Mouse (Mus musculus): ENCODE results near the gene Slc2a13.

The Slc2a13 gene

GRCm38 (mm10) chr15:91573111-91573538, at the start of gene Slc2a13:
Gene Slc2a13, minus strand, starts transcription at chr15:91573261.
- peak; percentile 94 for DNase-seq (ENCODE audit: low read depth, low spot score)

DNA sequence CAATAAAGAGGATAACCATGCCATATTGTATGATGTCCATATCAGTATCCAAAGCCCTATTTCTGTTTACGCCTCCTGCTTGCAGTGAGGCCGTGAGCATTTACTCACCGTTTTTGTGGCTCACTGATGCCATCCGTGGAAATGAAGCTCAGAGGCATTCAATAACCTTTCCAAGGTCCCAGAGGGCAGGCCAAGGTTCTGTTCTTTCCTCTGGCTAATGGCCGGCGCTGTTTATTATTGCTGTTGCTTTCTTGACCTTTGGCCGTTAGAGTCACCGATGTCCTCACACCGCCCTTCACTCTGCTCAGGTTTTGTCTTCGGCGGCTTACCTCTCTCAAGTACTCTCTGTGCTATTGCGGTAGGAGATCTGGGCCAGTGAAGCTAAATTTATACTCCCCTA, 43.0 kb upstream of the Slc2a13 start:
- DNase-seq (ENCODE audit: low read depth, low spot score), result no peak

- no peak for DNase-seq (ENCODE audit: low read depth, low spot score)
These were observed 42.5 kb upstream of the Slc2a13 start for GRCm38 (mm10) chr15:91615532-91615931.

DNA sequence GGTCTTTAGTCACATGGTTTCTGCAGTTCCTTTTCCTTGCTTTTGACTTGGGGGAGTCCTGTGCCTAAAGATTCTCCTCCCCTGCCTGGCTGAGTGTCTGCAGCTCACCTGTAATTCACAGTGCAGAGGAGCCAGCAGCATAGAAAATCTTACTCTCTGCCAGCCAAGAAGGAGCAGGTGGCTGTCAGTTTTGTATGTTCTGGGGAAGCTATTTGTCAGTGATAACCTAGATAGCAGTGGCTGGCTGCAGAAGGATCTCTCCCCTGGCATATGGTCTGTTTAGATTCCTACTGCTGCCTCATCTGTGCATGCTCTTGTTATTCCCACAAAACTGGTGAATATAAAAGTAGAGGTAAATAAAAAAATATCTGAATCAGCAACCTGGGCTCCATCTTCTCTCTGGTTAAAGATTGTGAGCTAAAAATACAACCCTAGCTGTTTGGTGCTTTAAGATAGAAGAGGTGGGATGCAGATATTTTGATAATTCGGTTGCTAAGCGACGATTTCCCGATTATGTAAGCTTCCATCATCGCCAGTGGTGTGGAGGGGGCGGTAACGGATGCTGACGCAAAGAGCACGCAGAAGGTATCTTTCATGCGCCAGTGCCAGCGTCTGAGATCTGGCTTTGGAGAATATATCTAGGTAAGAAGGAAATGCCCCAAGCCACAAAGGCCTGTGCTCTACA, 41.1 kb upstream of the Slc2a13 start:
- no peak for DNase-seq (ENCODE audit: low read depth, low spot score)

DNA sequence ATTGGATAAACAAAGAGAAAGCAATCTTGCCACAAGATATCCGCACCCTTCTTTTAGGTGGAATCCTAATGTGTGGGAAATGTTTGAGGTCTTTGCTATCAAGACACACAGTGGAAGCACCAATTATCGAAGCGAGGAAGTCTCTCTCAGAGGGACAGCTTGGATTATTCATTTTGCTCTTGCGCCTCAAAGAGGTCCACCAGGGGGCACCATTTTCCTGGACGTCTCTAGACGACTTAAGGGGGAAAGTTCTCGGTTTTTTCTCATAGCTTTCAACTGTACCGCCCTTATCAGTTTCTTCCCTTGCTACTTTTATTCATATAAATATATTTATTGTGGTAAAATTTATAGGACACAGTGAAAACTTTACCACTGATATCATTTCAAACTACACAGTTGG, 36.7 kb upstream of the Slc2a13 start:
- DNase-seq (ENCODE audit: low read depth, low spot score), result peak; percentile 64

DNA sequence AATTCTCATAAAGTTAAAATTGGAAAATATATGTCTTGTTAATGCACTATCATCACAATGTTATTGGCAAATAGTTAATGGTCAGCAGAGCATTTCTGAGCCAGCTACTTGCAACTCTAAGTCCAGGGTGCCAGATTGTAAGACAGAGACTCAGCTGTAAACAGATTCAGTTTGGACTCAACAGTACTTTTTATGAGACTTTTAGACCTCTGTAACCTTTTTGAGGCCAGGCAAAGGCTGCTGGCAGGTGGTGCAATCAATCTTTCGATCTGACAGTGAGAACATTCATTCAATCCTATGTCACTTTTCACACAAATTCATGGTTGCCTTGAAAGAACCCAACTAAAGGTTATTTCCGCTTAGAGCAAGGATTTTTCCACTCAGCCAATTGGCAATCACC, 35.8 kb upstream of the Slc2a13 start:
- DNase-seq (ENCODE audit: low read depth, low spot score), result no peak

DNA sequence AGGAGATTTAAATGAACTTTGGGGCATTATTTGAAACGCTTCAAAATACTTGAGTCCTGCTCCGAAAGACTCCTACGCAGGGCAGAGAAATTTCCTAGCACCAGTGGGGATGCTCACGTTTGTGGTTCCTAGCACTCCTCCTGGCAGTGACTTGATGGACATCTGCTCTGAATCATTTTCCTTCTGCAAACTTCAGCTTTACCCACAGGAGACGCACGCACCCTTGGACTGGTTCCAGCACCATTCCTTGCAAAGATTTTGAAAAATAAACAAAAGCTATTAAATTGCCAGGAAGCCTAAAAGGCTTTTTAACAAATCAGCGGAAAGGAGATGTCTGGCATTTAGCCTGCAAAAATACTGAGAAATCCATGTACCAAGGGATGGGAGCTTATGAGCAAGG, 28.1 kb upstream of the Slc2a13 start:
- no peak for DNase-seq (ENCODE audit: low read depth, low spot score)

- DNase-seq (ENCODE audit: low read depth, low spot score), result no peak
These were observed 24.2 kb upstream of the Slc2a13 start for GRCm38 (mm10) chr15:91597290-91597689.

DNA sequence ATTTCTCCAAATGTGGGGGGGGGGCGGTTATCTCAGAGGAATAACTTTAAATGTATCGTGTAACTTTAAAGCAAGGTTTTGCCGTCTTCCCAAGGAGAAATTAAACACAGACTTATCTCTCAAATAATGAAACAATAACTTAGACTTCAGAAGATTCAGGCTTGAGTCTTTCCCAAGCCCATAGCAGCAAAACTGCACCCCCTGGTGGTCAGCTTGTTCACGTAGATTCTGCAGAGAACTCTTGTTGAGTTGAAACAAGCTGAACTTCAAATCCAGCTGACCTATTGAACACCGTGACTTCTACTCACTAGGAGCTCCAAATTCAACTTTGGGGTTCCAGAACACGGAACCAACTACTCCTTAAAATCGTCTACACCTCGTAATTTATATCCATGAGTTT, 1.4 kb upstream of the Slc2a13 start:
- peak; percentile 83 for DNase-seq (ENCODE audit: low read depth, low spot score)

GRCm38 (mm10) chr15:91572421-91573069, 516 bp downstream of the Slc2a13 start:
- DNase-seq (ENCODE audit: low read depth, low spot score), result peak; percentile 76

- no peak for DNase-seq (ENCODE audit: low read depth, low spot score)
These were observed 1.1 kb downstream of the Slc2a13 start for GRCm38 (mm10) chr15:91571981-91572380.

DNA sequence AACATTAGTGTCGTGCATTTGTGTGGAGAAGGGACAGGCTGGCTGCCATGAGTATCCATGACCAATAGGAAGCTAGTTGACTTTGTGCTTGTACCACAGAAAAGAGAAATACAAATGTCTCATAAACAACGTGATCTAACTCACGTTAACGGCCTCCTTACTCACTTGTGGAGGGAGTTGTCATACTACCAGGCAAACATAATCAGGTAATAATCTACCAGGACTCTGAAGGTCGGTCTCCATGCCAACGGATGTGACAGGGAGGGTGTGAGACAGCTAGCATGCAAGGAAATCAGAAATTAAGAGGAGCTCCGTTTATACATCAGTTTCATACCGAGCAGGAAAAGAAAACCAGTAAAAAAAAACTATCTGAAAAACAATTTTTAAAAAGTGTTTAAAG, 6.3 kb downstream of the Slc2a13 start:
- no peak for DNase-seq (ENCODE audit: low read depth, low spot score)

- DNase-seq (ENCODE audit: low read depth, low spot score), result no peak
These were observed 7.9 kb downstream of the Slc2a13 start for GRCm38 (mm10) chr15:91565025-91565605.

- no peak for DNase-seq (ENCODE audit: low read depth, low spot score)
These were observed 11.3 kb downstream of the Slc2a13 start for GRCm38 (mm10) chr15:91561728-91562127.

GRCm38 (mm10) chr15:91555336-91555736, 17.7 kb downstream of the Slc2a13 start:
- no peak for DNase-seq (ENCODE audit: low read depth, low spot score)

DNA sequence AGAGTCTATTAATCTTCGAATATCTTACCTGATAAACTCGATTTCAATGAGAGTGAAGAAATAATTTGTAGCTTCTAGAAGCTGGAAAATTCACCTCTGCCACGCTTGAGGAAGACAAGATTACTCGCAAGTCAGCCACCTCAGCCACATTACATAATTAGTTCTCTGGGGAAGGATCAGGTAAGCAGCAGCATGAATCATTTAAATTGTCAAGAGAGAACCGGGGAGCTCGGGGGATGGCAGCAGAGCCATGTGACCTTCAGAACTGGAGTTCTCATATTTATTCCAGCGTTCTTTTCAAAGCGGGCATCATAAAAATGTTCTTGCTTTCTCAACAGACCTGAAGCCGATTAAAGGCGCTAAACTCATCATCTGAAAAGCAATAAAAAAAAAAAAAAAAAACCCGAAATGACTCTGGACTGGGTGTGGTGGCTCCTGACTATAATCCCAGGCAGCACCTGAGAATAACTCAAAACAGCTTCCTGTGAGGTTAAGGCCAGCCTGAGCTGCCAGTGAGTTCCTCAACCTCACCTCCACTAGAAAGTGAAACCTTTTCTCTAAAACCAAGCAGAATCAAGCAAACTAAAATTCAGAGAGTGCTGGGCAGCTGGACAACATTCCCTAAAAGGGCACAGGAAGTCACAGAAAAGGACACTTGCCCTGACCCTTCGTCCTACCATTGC, 24.3 kb downstream of the Slc2a13 start:
- no peak for DNase-seq (ENCODE audit: low read depth, low spot score)

DNA sequence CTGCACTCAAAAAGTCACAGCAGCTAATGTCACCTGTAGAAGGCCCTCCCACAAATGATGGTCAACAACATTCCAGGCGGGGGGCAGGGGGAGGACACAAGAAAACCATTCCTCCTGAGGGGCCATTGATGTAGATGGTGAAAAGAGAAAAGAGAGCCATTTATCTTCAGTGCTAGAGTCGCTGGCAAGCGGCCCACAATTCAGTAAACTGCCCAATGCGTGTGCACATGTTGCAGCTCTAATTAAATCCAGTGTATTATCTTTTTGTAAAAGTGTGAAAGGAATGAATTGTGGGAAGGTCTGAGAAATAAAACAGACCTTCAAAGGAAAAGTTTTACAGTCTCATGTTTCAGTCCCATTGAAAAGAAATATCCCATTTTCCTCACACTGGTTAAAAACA, 28.5 kb downstream of the Slc2a13 start:
- no peak for DNase-seq (ENCODE audit: low read depth, low spot score)

DNA sequence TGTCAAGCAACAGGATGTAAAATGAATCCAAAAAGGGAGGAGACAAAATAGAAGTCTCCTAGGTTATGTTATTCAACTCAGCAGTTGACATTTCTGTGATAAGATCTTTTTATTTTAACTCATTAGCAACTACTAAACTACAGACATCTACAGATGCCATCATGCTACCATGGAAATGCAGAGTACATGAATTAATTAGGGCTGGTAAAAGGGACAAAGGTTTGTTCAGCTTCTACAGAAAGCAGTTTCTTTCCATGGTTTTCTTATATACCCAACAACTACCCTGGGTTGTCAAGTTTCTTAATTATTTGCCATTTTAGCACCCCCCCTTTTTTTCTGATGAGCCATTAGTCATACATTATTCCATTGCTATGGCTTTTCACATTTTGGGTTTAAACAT, 34.6 kb downstream of the Slc2a13 start:
- no peak for DNase-seq (ENCODE audit: low read depth, low spot score)

DNA sequence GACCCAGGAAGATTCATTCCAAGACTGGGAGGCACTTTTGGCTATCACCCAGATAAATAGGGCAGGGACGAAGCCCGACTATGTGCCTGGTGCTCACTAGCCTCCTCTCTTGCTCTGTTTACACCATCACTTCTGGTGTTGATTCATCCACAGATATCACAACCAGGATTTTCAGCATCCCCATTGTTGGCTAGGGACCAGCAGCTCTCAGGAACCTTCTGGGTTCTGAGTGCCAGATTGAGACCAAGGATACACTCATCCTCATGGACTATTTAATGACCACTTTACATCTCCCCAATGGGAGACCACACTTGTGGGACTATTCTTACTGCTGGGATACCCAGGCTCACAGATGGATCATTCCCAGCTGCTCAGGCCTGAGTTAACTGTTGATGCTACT, 46.2 kb downstream of the Slc2a13 start:
- DNase-seq (ENCODE audit: low read depth, low spot score), result no peak

GRCm38 (mm10) chr15:91526166-91526565, 46.9 kb downstream of the Slc2a13 start:
- DNase-seq (ENCODE audit: low read depth, low spot score), result no peak

DNA sequence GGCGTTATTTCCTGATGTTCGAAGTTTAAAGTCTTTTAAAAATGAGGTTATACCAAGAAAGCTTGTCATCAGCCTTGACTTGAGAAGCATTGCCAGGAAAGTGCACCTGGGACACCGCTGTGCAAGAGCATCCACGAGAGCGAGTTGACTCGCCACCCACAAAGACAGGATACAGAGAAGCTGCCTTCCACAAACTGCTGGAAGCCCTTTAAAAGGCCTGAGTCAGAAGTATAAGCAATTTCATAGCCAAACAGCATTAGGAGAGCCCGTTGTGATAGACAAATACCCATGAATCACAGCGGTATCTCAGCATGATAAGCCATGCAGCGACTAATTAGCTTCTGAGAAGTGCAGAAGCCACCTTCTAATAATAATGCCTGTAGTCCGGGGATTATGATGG, 48.6 kb downstream of the Slc2a13 start:
- DNase-seq (ENCODE audit: low read depth, low spot score), result no peak

GRCm38 (mm10) chr15:91503291-91503690, 69.8 kb downstream of the Slc2a13 start:
- no peak for DNase-seq (ENCODE audit: low read depth, low spot score)

- no peak for DNase-seq (ENCODE audit: low read depth, low spot score)
These were observed 70.4 kb downstream of the Slc2a13 start for GRCm38 (mm10) chr15:91502661-91503060.
